Mouse (Mus musculus) heart, adult 2 months (tissue): ENCODE data around the gene Dram1.

ENCODE experiments used
- CTCF ChIP-seq: fragments of 200-600 bp; IDR thresholded peaks from 2 replicates; pipeline ENCODE4 v1.8.1; 2022; ENCODE audit warnings: antibody characterized with exemption, mild to moderate bottlenecking, moderate library complexity
- EP300 ChIP-seq: fragments of 200-500 bp; IDR thresholded peaks from 2 replicates; pipeline ENCODE4 v1.6.1; 2011; ENCODE audit warnings: low read depth, low read length, control low read depth; ENCODE audit not compliant: insufficient read depth
- POLR2A ChIP-seq: fragments of 200-500 bp; IDR thresholded peaks from 2 replicates; pipeline ENCODE4 v1.6.1; 2011; ENCODE audit warnings: mild to moderate bottlenecking, low read depth, low read length, control low read depth; ENCODE audit not compliant: insufficient read depth

DNA sequence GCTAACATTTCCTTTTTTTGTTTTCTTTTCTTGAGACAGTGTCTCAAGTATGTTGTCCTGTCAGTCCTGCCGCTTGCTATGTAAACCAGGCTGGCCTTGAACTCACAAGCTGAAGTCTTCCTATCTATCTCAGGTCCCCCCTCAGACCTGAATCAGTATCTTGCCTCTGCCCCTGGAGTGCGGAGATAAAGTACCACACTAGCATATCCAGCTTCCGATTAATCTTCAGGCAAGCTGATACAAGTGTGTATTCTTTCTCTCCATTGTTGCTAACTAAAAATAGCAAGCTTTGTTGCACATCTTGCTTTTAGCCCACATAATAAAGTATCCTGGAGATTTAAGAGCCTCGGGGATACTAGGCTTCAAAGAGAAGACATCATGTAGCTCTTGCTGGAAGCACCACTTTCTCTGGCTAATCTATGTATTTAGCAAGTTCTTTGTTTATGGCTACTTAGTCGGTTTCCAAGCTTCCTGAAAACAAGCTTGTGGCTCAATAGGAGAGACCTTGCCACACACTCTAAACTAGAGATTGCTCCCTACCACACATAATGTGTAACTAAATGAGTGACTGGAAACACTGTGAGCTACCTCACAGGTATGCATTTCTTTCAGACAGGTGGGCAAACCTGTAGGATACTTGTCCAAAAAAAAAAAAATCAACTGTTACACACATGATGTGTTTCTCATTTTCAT lies 27.3 kb downstream of the Dram1 start:
- no peak for TF ChIP-seq CTCF
- TF ChIP-seq POLR2A: no peak
- TF ChIP-seq EP300: no peak
